Mouse (Mus musculus): ENCODE data around the gene Mprip.
"Not testable (repeated sequence)": the region's sequence is repeated elsewhere in the genome, so short reads cannot be mapped to it uniquely, and the experiment has no call there.

Mprip gene

GRCm38 (mm10) chr11:59655337-59655736 lies 5.8 kb upstream of the Mprip start:
- DNase-seq (ENCODE audit: low read depth) = no peak

- DNase-seq (ENCODE audit: low read depth) = no peak
Observed at GRCm38 (mm10) chr11:59656016-59656415, 5.1 kb upstream of the Mprip start.

GRCm38 (mm10) chr11:59661601-59662248 lies 620 bp downstream of the Mprip start:
- no peak for DNase-seq (ENCODE audit: low read depth)

GRCm38 (mm10) chr11:59662249-59662788 lies 1.2 kb downstream of the Mprip start:
- DNase-seq (ENCODE audit: low read depth) = peak; percentile 85

GRCm38 (mm10) chr11:59662877-59663775 lies 2.0 kb downstream of the Mprip start:
- DNase-seq (ENCODE audit: low read depth) = peak; percentile 29

GRCm38 (mm10) chr11:59663776-59664320 lies 2.7 kb downstream of the Mprip start:
- peak; percentile 10 for DNase-seq (ENCODE audit: low read depth)

- no peak for DNase-seq (ENCODE audit: low read depth)
Observed at GRCm38 (mm10) chr11:59664818-59665217, 3.7 kb downstream of the Mprip start.

- DNase-seq (ENCODE audit: low read depth) = no peak
Observed at GRCm38 (mm10) chr11:59671049-59671693, 10.1 kb downstream of the Mprip start.

- no peak for DNase-seq (ENCODE audit: low read depth)
Observed at GRCm38 (mm10) chr11:59674013-59674412, 12.9 kb downstream of the Mprip start.

GRCm38 (mm10) chr11:59674746-59675145 lies 13.6 kb downstream of the Mprip start:
- DNase-seq (ENCODE audit: low read depth) = not testable (repeated sequence)

- DNase-seq (ENCODE audit: low read depth) = no peak
Observed at GRCm38 (mm10) chr11:59677767-59678166, 16.7 kb downstream of the Mprip start.

GRCm38 (mm10) chr11:59678693-59679092 lies 17.6 kb downstream of the Mprip start:
- no peak for DNase-seq (ENCODE audit: low read depth)

GRCm38 (mm10) chr11:59680111-59680510 lies 19.0 kb downstream of the Mprip start:
- no peak for DNase-seq (ENCODE audit: low read depth)

GRCm38 (mm10) chr11:59684956-59685355 lies 23.9 kb downstream of the Mprip start:
- no peak for DNase-seq (ENCODE audit: low read depth)

- no peak for DNase-seq (ENCODE audit: low read depth)
Observed at GRCm38 (mm10) chr11:59694533-59694932, 33.4 kb downstream of the Mprip start.

GRCm38 (mm10) chr11:59695550-59695949 lies 34.4 kb downstream of the Mprip start:
- DNase-seq (ENCODE audit: low read depth) = no peak

- no peak for DNase-seq (ENCODE audit: low read depth)
Observed at GRCm38 (mm10) chr11:59697572-59697971, 36.5 kb downstream of the Mprip start.

GRCm38 (mm10) chr11:59700787-59701186 lies 39.7 kb downstream of the Mprip start:
- DNase-seq (ENCODE audit: low read depth) = no peak

- no peak for DNase-seq (ENCODE audit: low read depth)
Observed at GRCm38 (mm10) chr11:59705113-59705512, 44.0 kb downstream of the Mprip start.

- no peak for DNase-seq (ENCODE audit: low read depth)
Observed at GRCm38 (mm10) chr11:59707481-59707880, 46.4 kb downstream of the Mprip start.

GRCm38 (mm10) chr11:59707931-59708611 lies 47.0 kb downstream of the Mprip start:
- no peak for DNase-seq (ENCODE audit: low read depth)

- no peak for DNase-seq (ENCODE audit: low read depth)
Observed at GRCm38 (mm10) chr11:59715424-59715840, 54.3 kb downstream of the Mprip start.

All from naive thymus-derived CD4-positive, alpha-beta T cell, adult 2 months (primary cell).